Mouse (Mus musculus) gastrocnemius, adult 2 months (tissue): ENCODE data around the gene Gm10644. TPM values are rescaled to one million over a fixed set of nuclear protein-coding genes. Genes with fewer than 3 reads are reported as not detected.

ENCODE experiments used
- DNase-seq: peaks from one replicate; pipeline ENCODE4 v3.0.0; 2022
- H3K27ac ChIP-seq: fragments of 200-600 bp; 2 replicates; pipeline ENCODE4 v1.8.1; 2022; ENCODE audit warnings: mild to moderate bottlenecking
- H3K4me3 ChIP-seq: fragments of 200-600 bp; 2 replicates; pipeline ENCODE4 v1.8.1; 2022; ENCODE audit warnings: mild to moderate bottlenecking, moderate library complexity
- CTCF ChIP-seq: fragments of 200-600 bp; IDR thresholded peaks from 2 replicates; pipeline ENCODE4 v1.8.1; 2022; ENCODE audit warnings: antibody characterized with exemption, mild to moderate bottlenecking, moderate library complexity
- intact Hi-C: fragments of 180-260 bp; cut with DNase I; formaldehyde crosslinking; loops from one replicate; pipeline ENCODE4 v1.15.1; 2025
- total RNA-seq, 2 experiments: library from RNA; stranded (reverse); gene quantifications; 2 replicates each; pipeline ENCODE4 v1.2.3; 2021

The Gm10644 gene
- total RNA-seq, 2 experiments from 2014 or later: 0.64 to 0.84 TPM

DNA sequence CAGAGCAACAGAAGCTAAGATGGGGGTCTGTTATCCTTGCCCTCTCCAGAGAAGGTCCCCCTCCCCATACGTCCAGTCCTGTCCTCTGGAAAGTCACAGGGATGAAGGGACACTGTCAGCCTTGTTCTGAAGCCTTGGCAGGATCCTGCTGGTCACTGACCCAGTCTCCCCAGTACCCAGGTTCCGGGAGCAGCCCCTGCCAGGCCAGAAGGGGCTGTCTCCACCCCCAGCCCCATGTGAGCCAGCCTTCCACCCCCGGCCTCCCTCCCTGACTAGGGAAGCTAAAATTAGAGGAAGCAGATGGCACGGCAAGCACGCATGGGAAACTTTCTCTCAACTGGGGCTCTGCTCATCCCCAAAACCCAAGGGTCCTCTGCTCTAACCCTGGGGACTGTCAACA, 39.0 kb downstream of the Gm10644 start:
- DNase-seq: peak; percentile 39
- TF ChIP-seq CTCF: no peak
- intact Hi-C loops: no loop called here
- H3K27ac ChIP-seq: peak overlapping the region; percentile 31; the same call in 1 of the 2 replicates
- H3K4me3 ChIP-seq: no peak overlapping the region

DNA sequence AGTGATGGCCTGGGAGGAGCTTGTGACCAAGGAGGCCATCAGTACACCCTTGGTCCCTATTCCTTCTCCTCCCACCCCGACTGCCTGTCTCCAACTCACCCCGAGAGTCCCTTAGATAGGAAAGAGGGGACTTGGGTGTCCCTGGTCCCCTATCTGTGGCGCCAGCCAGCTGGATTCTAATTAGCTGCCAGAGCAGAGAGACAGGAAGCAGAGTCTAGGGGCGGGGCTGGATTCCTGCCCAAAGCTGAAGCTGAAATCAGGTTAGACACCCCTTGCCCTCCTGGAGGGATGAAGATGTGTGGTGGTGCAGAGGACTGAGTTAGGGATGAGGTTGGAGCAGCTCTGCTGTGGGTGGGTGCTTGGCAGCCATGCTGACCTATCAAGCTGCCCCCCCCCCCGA, 40.1 kb downstream of the Gm10644 start:
- no peak overlapping the region for H3K4me3 ChIP-seq
- DNase-seq: no peak
- H3K27ac ChIP-seq: no peak overlapping the region
- intact Hi-C loops: no loop called here
- TF ChIP-seq CTCF: no peak

DNA sequence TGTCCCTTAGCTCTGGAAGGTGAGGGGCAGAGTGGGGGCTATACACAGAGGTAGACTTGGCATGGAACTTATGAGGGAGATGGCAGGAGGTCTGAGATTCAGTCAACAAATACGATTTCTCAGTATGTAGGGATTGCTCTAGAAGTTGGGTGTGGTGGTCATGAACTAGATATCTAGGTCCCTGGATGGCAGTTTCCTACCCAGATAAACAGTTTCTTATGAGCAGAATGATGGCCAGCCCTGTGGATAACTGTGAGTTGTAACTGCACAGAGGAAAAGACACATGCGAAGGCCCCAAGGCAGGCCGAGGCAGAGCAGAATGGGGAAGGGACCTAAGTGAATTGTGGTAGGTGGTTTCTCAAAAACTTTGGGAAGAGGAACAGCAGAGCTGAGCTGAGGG, 40.8 kb downstream of the Gm10644 start:
- no peak for DNase-seq

DNA sequence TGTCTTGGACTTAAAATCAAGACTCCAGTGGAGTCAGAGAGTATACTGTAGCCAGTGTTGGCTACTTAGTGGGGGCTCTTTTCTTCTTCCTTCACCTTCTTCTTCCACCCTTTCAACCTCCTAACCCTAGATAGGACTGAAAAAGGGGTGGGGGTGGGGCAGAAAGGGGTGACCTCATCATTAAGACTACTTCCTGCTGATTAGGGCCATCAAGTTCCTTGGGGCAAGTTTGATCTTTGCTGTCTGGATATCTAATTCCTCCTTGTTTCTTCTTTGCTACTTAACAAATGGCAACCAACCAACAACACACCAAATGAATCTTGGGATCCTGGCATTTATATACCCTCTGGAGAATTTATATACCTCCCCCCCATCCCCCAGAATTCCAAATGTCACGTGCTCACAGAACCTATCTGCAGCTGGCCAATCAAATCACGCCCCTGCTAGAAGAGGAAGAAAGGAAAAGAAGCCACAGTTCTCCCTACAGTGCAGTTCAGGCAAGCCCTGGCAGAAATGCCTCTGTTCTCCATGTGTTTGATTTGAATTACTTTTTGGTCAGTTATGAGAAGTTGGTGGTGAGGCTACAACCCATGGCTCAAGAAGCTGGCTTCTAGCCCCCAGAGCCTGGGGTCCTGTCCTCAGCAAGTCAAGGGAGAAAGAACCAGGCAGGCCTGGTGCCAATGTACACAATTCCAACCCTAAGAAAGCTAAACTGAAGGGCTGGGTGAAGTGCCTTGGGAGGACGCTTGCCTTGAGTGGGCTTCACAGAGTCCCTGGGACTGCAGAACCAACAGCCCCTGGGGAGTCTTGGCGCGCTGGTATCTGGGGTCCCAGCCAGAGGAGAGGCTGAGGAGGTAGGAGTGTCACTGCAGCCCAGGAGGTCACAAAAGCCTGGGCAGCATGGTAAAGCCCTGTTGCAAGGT, 42.9 kb downstream of the Gm10644 start:
- no peak for TF ChIP-seq CTCF
- Histone ChIP-seq H3K4me3 (no peak overlapping the region), H3K27ac (no peak overlapping the region)
- no peak for DNase-seq
- intact Hi-C loops: no loop called here

More for the DNA sequence above, 40.8 kb downstream of the Gm10644 start:
- TF ChIP-seq CTCF: no peak
- intact Hi-C loops: no loop called here
- no peak overlapping the region for H3K27ac ChIP-seq
- no peak overlapping the region for H3K4me3 ChIP-seq

DNA sequence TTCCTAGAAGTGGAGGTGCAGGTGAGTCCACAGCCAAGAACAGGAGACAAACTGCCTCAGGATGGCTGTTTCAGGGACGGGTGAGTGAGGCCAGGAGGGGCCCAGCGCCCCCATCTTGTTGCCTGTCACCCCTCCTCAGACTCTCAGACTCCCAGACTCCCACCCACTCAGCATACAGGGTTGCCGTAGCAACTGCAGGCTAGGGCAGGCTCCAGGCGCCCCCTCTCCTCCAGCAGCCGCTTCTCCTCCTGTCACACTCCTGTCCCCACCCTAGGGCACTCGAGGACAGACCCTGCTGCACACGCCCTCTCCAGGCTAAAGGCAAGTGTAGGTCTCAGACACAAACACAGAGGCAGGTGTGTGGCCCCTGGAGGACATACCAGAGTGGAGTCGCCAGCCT, 45.7 kb downstream of the Gm10644 start:
- no peak overlapping the region for H3K27ac ChIP-seq
- no peak for TF ChIP-seq CTCF
- intact Hi-C loops: no loop called here

DNA sequence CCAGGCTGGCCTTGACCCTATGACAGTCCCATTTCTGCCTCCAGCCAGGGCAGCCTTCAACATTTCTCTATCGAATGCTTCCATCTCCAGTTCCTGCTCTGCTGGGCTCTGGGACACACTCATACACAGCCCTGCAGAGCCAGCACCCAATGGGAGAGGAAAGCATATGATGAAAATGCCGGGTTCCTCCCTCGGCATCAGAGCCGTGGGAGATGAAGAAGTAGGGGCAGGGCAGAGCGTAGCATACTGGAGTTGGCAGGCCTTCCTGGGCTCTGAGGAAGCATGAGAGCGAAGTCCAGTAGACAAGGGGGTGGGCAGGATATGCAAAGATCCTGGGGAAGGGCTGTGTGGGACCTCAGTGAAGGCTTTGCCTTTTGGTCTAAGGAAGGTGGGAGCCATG, 46.4 kb downstream of the Gm10644 start:
- no peak for DNase-seq
- intact Hi-C loops: no loop called here
- Histone ChIP-seq H3K27ac (no peak overlapping the region), H3K4me3 (no peak overlapping the region)
- no peak for TF ChIP-seq CTCF

More for the DNA sequence above, 45.7 kb downstream of the Gm10644 start:
- H3K4me3 ChIP-seq: no peak overlapping the region
- no peak for DNase-seq

DNA sequence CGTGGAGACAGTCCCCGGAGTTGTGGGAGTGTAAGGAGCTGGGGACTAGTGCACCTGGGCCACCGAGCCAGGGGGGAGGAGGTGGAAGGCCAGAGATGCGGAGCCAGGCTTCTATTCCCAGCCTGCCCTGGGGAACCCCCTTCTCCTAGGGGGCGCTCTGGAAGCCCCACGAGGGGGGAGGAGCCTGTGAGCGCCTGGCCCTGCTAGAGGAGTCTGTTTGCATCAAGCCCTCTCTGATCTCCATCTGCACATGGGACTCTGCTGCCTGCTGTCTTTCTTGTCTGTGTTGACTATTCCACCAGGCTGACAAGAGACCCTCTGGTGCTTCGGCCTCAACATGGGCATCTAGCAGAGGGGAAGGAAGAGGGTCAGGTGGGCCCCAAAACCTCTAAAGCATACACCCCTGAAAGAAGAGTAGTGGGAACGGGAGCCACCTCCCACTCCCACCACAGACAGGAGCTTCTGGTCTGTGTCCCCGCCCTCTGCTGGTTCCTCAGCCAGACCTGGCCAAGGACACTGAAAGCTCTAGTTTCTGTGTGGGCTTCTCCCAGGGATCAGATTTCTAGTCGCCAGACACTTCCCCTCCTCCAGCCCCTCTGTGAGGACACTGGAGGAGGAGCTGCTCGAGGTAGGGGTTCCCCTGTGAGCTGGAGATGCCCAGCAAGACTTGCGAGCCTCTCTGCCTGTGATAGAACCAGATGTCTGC, 51.9 kb downstream of the Gm10644 start:
- 0 out of 2 replicates have a peak overlapping the region, but pooled peaks have one; percentile 12 for H3K27ac ChIP-seq
- 0 out of 2 replicates have a peak overlapping the region, but pooled peaks have one; percentile 6 for H3K4me3 ChIP-seq
- peak; percentile 61 for DNase-seq
- intact Hi-C loops: no loop called here
- TF ChIP-seq CTCF: peak; percentile 34

DNA sequence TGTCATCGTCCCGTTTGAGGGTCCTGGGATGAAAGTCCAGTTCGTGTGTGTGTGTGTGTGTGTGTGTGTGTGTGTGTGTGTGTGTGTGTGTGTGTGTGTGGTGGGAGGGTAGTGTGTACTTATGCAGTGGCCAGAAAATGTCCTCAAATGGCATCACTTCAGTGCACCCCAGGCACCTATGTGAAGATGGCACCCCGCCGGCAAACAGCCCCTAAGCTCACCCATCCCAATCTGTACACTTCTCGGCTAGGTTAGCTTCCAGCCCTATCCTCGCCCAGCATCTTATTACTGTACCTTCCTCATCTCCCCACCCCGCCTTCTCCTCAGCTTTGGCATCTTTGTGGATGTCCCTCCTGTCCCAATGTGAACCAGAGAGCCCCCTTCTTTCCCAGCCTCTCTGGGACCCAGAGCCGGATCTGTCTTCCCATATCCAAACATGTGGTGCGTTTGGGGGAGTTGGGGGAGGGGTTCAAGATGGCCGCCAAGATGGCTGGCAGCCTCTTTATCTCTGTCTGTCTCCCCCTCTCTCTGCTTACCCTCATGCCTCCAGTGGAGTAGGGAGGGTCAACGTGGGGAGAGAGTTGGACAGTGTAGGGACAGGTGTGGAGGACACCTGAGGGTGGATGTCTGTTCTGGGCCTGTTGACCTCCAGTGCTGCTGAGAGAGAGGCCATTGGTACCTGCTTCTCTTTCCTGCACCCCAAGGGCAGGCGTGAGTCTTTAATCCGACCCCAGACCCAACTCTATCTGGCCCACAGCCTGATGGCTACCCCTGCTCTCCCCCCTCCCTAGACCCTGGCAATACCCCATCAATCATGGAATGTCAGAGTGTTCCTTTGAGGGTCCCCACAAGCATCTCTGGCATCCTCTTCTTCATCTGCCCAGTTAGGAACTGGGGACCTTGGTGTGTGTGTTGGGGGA, 53.2 kb downstream of the Gm10644 start:
- H3K27ac ChIP-seq: no peak overlapping the region
- peak overlapping the region; percentile 89 for H3K4me3 ChIP-seq
- TF ChIP-seq CTCF: no peak
- intact Hi-C loops: no loop called here
- DNase-seq: no peak

DNA sequence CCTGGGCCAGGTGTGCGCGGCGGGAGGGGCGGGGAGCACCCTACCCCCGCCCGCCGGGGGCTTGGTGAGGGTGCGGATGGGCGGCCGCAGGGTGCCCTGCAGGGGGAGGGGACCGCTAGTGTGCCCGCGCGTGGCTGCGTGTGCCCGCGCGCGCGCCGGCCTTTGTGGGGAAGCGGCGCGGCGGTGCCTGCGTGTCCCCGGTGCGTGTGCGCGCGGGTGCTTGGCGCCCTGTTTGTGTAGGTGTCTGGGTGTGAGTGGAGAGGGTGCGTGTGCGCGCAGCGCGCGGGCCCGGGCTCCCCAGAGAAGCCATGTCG, 54.1 kb downstream of the Gm10644 start:
- Histone ChIP-seq H3K4me3 (peak overlapping the region; percentile 89), H3K27ac (peak overlapping the region; percentile 84)
- intact Hi-C loops: no loop called here
- DNase-seq: no peak
- TF ChIP-seq CTCF: no peak

DNA sequence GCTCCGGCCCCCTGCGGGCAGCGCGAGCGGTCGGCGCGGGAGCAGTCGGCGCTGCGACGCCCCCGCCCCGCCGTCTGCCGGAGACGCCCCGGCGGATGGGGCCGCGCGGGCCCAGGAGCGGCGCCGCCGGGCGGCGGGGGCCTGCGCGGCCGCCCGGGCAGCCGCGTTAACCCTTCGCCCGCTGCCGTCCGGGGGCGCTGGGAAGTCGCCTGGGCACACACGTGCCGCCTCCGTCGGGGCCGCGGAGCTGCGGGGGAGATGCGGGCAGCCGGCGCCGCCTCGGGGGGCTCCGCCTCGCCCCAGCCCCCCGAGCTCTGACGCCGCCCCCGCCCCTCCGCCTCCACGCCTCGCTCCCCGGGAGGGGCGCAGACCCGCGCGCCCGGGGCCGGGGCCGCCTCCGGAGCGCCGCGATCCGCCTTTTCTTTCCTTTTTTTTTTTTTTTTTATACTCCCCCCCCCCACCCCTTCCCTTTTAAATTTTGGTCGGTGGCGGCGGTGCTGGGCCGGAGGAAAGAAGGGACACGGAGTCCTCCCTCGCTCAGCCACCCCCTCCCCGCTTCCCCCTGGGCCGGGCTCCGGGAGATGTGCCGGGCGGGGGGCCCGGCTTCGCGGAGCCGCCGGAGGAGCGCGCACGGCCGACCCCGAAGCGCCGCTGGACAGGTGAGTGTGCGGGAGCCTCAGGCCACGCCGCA, 54.6 kb downstream of the Gm10644 start:
- DNase-seq: peak; percentile 39
- intact Hi-C loops: no loop called here
- H3K4me3 ChIP-seq: peak overlapping the region; percentile 89
- H3K27ac ChIP-seq: peak overlapping the region; percentile 84
- no peak for TF ChIP-seq CTCF

DNA sequence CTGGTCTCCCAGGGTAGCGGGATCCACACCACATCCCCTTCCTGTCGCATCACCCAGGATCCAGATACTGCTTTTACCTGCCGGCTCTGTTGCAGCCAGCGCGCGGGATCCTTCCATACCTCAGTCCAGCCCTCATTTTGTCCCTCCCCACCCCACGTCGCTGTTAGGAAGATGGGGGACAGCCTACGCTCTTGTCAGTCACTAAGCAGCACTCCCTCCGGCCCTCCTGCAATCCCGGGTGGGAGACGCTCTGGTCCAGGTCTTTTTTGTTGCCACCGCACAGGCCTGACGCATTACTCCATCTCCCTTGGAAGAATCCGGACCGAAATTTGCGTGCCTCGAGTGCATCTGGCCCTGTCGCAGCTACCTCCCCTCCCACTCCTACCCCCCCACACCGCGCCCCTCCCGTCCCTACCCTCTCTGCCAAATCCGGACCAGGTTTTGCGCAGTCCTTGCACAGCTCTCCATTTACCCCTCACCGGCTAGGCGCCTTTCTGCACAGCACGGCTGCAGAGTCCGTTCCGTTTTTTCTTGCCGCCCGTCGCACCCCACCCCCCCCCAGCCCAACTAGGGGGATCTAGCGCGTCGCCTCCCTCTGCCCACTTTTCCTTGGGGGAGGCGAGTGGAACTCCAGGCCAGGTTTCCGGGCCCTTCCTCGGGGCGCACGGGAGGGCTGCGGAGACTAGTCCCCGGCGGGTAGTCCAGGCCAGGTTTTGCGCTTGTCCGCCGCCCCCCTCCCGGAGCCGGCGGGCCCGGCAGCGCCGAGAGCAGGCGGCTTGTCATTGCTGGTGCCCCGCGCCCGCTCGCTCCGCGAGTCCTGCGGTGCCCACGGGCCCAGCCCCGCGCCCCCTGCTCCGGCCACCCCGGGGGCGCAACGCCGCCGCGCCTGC, 55.4 kb downstream of the Gm10644 start, which contains the start of gene Adgrl1:
TSS of gene Adgrl1 (plus strand) at position 743 of the 890 bp plus-strand sequence.
- Histone ChIP-seq H3K27ac (peak within 1 kb of the TSS; percentile 84), H3K4me3 (peak within 1 kb of the TSS; percentile 89)
- intact Hi-C loops: no loop called here
- DNase-seq: peak; percentile 92
- no peak for TF ChIP-seq CTCF
